Mouse (Mus musculus) cortical plate, adult 2 months (tissue): ENCODE data around the gene Cmss1. TPM values are rescaled to one million over a fixed set of nuclear protein-coding genes. Genes with fewer than 3 reads are reported as not detected.

Experiments
- H3K27ac ChIP-seq: fragments of 200-500 bp; 2 replicates; pipeline ENCODE4 v1.5.1; 2012; ENCODE audit warnings: low read length, control low read depth, inconsistent platforms; ENCODE audit not compliant: insufficient read depth
- H3K4me1 ChIP-seq: fragments of 200-500 bp; 2 replicates; pipeline ENCODE4 v1.6.1; 2011; ENCODE audit warnings: low read length; ENCODE audit not compliant: control insufficient read depth, insufficient read depth
- H3K4me3 ChIP-seq: fragments of 200-500 bp; 2 replicates; pipeline ENCODE4 v1.5.1; 2011; ENCODE audit warnings: mild to moderate bottlenecking, low read length, control low read depth; ENCODE audit not compliant: insufficient read depth
- CTCF ChIP-seq: fragments of 200-500 bp; IDR thresholded peaks from 2 replicates; pipeline ENCODE4 v1.5.1; 2011; ENCODE audit warnings: mild to moderate bottlenecking, control low read depth, low read length; ENCODE audit not compliant: insufficient read depth; ENCODE audit errors: extremely low read depth
- POLR2A ChIP-seq: fragments of 200-500 bp; IDR thresholded peaks from 2 replicates; pipeline ENCODE4 v1.6.1; 2011; ENCODE audit warnings: mild to moderate bottlenecking, low read length, control low read depth; ENCODE audit not compliant: insufficient read depth; ENCODE audit errors: extremely low read depth
- polyA plus RNA-seq: library from polyadenylated mRNA; depleted of rRNA; stranded (reverse); fragments of >200 nt; gene quantifications from 2 replicates; pipeline ENCODE4 v1.2.3, GENCODE M21; 2012

The Cmss1 gene
- polyA plus RNA-seq, 1 experiment = 9.5 TPM

DNA sequence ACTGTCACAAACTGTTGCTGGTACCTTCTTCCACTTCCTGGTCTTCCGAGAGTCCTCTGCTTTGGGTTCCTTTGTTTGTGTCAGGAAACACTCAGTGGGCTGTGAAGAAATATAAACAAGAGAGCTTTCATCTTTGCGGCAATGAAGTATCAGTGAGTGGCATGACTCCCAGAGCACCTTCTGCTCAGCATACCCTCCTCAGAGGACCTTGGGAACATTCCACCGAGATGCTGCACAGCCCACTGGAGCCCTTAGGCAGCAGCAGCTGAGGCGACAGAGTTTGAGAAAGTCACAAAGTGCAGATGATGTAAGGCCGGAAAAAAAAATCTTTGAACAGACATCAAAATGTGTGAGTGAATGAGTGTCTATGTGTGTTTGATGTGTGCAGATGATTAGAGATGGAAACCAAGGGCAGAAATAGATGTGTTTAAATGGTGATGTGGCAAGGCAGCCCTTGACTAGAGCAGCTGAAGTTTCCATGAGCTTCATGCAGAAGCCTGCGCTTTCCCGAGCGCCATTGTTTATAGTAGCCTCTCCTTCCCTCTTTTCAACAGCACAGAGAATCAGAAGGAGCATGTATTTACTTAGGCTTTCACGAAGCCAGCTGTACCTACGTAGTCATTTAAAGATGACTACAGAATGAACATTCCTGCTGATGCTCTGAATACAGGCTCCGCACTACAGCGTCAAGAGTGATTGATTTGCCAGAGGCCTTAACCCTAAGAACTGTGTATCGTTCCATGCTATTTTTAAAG, 288.6 kb downstream of the Cmss1 start:
- TF ChIP-seq POLR2A (no peak), CTCF (no peak)
- H3K27ac ChIP-seq = no peak overlapping the region

DNA sequence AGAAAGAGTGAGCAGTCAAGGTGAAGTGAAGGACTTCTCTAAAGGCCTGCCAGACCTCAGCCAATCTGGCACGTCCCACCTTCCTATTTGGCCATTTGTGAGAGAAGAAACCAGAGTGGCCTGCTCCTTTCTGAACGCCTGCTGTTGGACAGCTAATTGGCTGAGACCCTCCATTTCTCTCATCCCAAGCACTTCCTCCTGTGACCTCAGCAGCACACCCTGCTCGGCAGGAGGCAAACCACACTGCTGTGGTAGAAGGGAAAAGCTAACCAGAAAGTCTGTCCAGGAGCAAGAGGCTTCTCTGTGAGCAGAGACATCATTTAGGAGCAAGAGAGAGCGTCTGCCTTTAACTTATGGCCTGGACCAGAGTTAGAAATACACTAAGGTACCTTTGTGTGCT, 289.5 kb downstream of the Cmss1 start:
- Histone ChIP-seq H3K4me3 (no peak overlapping the region), H3K27ac (no peak overlapping the region), H3K4me1 (no peaks in the 10 kb centered on the region)
- TF ChIP-seq CTCF (no peak), POLR2A (no peak)

More for the DNA sequence above, 288.6 kb downstream of the Cmss1 start:
- H3K4me1 ChIP-seq = no peaks in the 10 kb centered on the region
- no peak overlapping the region for H3K4me3 ChIP-seq

DNA sequence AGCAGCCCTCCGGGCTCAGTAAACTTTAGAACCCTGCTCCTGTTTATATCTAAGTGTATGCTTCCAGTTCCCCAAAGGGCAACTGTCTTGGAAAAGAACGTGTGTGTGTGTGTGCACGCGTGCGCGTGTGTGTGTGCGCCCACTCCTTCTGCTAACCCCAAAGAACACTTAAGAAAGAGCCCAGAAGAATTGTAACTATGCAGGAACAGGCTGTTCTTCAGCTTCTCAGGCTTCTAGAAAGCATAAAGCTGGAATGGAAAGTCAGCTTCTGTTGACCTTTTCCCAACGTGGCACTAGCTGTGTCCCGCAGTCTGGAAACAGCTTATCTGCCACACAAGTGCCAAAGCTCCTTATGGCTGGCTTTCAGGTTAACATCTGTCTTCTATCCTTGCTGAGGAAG, 291.6 kb downstream of the Cmss1 start:
- no peak for TF ChIP-seq POLR2A
- no peak for TF ChIP-seq CTCF
- H3K4me3 ChIP-seq = no peak overlapping the region
- H3K27ac ChIP-seq = no peak overlapping the region
- H3K4me1 ChIP-seq = no peaks in the 10 kb centered on the region

DNA sequence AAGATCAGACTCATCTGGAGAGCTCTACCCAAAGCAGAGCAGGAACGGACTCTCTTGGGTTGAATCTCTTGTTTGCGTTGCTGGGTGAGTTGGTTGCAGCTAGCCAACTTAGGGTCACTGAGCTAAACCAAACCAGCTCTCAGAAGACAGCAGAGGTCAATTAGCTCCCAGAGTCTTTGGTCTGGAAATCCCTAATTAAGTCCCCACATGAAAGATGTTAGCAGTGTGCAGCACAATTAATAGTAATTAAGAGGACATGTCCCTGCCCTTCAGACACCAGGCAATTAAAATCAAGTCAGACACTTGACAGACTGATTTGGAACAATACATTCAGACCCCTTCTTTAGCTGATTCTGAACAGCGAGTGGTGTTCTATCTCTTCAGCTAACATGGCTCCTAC, 292.4 kb downstream of the Cmss1 start:
- H3K4me3 ChIP-seq = no peak overlapping the region
- no peaks in the 10 kb centered on the region for H3K4me1 ChIP-seq
- H3K27ac ChIP-seq = no peak overlapping the region
- TF ChIP-seq POLR2A (no peak), CTCF (no peak)

DNA sequence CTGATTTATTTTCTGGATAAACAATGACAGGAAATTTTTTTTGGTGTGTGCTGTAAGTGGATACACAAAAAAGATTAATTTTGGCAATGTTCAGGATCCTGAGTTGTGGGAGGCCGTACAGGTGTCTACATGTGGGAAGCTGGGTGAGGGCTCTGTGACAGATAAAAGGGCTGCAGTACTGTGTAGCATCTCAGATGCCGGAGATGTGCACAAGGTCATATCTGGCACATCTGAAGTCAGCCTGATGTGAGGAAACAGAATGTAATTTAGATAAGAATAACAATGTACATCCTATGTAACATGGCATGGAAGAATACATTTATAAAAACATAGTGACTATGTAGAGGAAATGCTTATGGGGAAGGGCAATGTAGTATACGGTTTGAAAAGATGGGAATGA, 293.2 kb downstream of the Cmss1 start:
- H3K27ac ChIP-seq = no peak overlapping the region
- H3K4me3 ChIP-seq = no peak overlapping the region
- TF ChIP-seq CTCF = no peak
- no peak for TF ChIP-seq POLR2A
- H3K4me1 ChIP-seq = no peaks in the 10 kb centered on the region

DNA sequence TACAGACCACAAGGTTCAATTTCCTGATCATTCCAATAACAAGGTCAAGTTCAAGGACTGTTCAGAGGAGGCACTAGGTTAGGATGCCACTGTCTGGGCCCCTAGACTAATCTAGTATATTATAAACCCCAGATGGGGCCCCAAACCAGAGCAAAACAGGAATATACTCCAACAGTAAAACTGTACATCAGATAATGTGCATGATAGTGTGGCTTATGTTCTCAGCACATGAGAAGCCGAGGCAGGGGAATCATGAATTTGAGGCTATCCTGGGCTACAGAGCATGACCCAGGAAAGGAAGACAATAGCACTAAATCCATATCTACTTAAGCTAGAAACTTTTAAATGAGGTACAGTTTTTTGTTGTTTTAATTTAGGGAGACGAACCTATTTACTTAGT, 294.5 kb downstream of the Cmss1 start:
- TF ChIP-seq POLR2A (no peak), CTCF (no peak)
- Histone ChIP-seq H3K27ac (no peak overlapping the region), H3K4me1 (no peaks in the 10 kb centered on the region), H3K4me3 (no peak overlapping the region)

DNA sequence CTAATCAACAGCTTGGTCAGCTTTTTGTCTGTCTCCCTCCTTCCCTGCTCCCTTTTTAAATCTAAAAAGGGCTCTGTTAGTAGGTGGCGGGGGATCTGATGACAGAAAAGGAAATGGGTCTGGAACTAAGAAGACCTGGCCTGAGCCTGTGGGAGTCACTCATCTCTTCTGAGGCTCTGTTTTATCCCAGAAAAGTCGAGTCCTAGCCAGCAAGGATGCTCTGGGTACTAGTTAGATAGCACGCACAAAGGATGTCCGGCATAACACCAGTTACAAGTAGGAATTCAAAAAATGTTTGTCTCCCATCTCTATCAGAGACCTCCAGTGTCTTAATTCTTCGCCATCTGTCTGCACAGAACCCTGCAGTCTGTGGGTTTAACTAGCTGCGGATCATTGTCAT, 301.2 kb downstream of the Cmss1 start:
- H3K4me3 ChIP-seq = no peak overlapping the region
- H3K4me1 ChIP-seq = no peaks in the 10 kb centered on the region; the same call in 1 of the 2 replicates
- TF ChIP-seq POLR2A (no peak), CTCF (no peak)
- H3K27ac ChIP-seq = no peak overlapping the region

DNA sequence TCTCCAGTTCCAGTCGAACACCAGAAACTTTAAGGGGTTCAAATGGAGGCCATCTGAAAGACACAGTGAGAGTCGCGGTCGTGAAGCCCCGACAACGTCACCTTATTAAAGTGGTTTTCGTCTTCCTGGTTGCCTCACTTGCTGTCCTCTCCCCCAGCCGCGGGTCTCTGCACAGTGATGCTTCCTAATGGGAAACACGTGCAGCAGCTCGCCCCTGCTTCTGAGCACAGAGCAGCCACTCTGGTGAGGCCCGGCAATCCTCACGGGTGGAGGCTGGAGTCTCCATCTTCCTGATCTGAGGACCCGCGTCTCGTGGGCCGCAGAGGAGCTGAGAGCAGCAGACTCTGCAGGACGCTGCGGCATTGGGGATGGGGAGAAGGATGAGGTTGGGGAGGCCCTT, 302.9 kb downstream of the Cmss1 start:
- no peak for TF ChIP-seq CTCF
- no peak for TF ChIP-seq POLR2A

DNA sequence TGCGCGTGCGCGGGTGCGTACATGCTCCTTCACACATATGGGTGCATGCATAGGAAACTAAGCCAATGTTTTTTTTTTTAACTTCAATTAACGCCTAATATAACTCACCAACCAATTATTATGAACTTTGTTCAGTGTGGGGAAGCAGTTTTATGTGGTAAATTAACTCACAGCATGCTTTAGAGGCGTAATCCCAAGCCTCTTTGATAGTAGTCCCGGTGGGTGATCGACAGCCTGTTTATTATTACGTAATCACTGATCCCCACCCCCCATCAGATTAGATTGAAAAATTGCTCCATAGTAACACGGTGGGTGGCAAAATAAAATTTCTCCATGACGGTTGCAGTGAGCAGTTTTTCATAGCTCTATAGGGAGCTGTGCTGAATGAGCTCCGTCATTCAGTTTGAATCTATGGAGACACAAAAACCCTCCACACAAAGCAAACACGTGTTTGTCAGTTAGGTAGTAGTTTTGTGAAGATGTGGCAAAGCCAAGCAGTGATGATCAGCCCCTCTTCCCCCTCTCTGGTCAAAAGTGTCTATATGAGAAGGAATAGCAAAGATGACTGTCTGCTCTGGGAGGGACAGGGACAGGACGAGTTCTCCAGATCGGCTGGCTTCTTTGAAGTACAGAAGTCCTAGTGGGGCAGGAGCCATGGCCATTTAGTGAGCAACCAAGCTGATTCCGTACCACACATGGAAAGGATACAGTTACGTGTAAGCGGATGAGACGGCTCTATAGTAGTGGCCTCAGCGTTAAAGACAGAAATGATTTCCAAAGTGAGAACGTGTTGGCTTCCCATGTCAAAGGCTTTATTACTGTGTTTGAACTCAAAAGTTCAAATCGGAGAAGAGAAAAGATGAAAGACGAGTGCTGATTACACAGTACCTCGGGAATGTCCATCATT, 303.6 kb downstream of the Cmss1 start:
- Histone ChIP-seq H3K27ac (no peak overlapping the region), H3K4me3 (no peak overlapping the region), H3K4me1 (no peaks in the 10 kb centered on the region; the same call in 1 of the 2 replicates)
- TF ChIP-seq CTCF (no peak), POLR2A (no peak)

More for the DNA sequence above, 302.9 kb downstream of the Cmss1 start:
- Histone ChIP-seq H3K4me1 (no peaks in the 10 kb centered on the region; the same call in 1 of the 2 replicates), H3K27ac (no peak overlapping the region), H3K4me3 (no peak overlapping the region)

DNA sequence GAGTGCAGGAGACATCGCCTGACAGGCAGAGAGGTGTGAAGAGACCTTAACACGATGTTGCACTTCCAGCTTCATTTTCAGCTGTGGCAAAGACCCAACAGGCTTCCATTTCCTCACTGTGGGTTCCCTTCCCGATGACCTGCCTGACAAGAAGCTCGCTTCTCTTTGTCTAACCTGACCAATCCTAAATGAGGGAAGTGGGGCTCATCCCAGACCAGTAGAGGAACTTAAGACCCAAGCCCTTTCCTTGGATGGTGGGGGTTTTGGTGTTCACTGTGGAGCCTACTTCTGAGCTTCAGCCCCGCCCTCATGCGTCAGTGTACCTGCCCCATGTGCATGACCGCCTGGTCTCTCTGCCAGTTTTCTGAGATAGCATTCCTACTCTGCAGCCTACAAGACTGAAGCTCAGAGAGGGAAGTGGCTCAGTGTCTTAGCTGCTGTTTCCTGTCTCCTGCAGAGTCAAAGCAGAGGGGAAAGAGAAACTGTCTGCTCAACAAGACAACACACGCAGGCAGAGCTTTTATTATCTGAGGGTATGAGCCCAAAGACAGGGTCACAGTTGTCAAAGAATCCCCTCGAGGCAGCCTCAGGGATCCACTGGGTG, 305.1 kb downstream of the Cmss1 start:
- Histone ChIP-seq H3K4me1 (no peaks in the 10 kb centered on the region; the same call in 1 of the 2 replicates), H3K27ac (no peak overlapping the region), H3K4me3 (no peak overlapping the region)
- TF ChIP-seq POLR2A (no peak), CTCF (no peak)
